Comparison of ENCODE assay signal across 21 mouse cellular contexts in the genomic region with DNA sequence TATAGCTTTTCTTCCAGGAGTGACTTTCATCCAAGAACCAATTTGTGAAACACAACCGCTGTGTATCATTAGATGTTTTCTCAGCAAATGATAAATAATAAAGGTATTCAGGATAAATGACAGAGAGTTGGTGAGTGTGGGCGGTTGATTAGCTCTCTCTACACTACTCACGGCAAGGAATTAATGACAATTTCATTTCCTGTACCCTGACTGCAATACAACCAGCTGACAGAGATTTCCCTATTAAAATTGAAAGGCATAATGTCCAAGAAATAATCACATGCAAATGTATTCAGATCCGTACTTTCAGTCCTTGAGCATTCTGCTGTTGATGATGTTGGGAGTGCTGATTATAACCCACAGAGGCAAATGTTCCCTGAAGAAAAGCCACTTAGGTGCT.
DNase-seq lines count a peak whose midpoint lies in the region; ATAC-seq lines count a peak whose summit lies in the region.
"Had no signal": no experiment of that assay in that cellular context is flagged by ENCODE, and none has a peak within 500 bp of the region (broad histone marks: within the 10 kb centered on the region; RNA-seq: fewer than 3 reads in every experiment).

No protein-coding gene starts in this region.

- 82% methylated on average over 4 of the region's 4 CpGs for WGBS in hindbrain, embryonic 12.5 days
- 62% methylated on average over 4 of the region's 4 CpGs for WGBS in hindbrain, embryonic 14.5 days
- 66% methylated on average over 4 of the region's 4 CpGs for WGBS in midbrain, embryonic 15.5 days
- WGBS in midbrain, embryonic 10.5 days: 91% methylated on average over 4 of the region's 4 CpGs
- 35% methylated on average over 4 of the region's 4 CpGs for WGBS in forebrain, embryonic 16.5 days

- no peak overlapping the region for H3K9ac ChIP-seq in hindbrain, embryonic 12.5 days
- no peak overlapping the region for H3K9ac ChIP-seq in hindbrain, embryonic 14.5 days
- no peak overlapping the region for H3K9ac ChIP-seq in midbrain, embryonic 15.5 days
- no peak overlapping the region for H3K9ac ChIP-seq in forebrain, embryonic 16.5 days (replicated peaks; ENCODE audit: low read depth, low read length)
- H3K9ac ChIP-seq: embryonic facial prominence, embryonic 15.5 days; heart, embryonic 13.5 days; hindbrain, embryonic 13.5 days; intestine, embryonic 15.5 days had no signal

- H3K4me3 ChIP-seq in hindbrain, embryonic 12.5 days: no peak overlapping the region
- H3K4me3 ChIP-seq in hindbrain, embryonic 14.5 days (replicated peaks; ENCODE audit: low read length): no peak overlapping the region
- H3K4me3 ChIP-seq in midbrain, embryonic 15.5 days: no peak overlapping the region
- H3K4me3 ChIP-seq in midbrain, embryonic 10.5 days: no peak overlapping the region
- H3K4me3 ChIP-seq in forebrain, embryonic 16.5 days (replicated peaks; ENCODE audit: low read length): no peak overlapping the region
- H3K4me3 ChIP-seq: embryonic facial prominence, embryonic 15.5 days; erythroblast, embryonic 14.5 days; heart, embryonic 13.5 days; hindbrain, embryonic 13.5 days; intestine, embryonic 15.5 days had no signal

- no peaks in the 10 kb centered on the region for H3K36me3 ChIP-seq in hindbrain, embryonic 12.5 days
- no peaks in the 10 kb centered on the region for H3K36me3 ChIP-seq in hindbrain, embryonic 14.5 days (replicated peaks; ENCODE audit: control insufficient read depth, insufficient read depth)
- H3K36me3 ChIP-seq in midbrain, embryonic 15.5 days (replicated peaks): no peaks in the 10 kb centered on the region
- H3K36me3 ChIP-seq in midbrain, embryonic 10.5 days: no peaks in the 10 kb centered on the region
- no peaks in the 10 kb centered on the region for H3K36me3 ChIP-seq in forebrain, embryonic 16.5 days (ENCODE audit: control insufficient read depth, insufficient read depth)
- H3K36me3 ChIP-seq: embryonic facial prominence, embryonic 15.5 days; heart, embryonic 13.5 days; hindbrain, embryonic 13.5 days; intestine, embryonic 15.5 days had no signal

- 0 out of 2 replicates have a peak, but pooled peaks have one; percentile 35 for ATAC-seq in hindbrain, embryonic 12.5 days (ENCODE audit: low FRiP score)
- ATAC-seq in hindbrain, embryonic 14.5 days (ENCODE audit: low FRiP score): no peak
- 0 out of 2 replicates have a peak, but pooled peaks have one; percentile 33 for ATAC-seq in midbrain, embryonic 15.5 days (replicated peaks)
- peak; percentile 75 for ATAC-seq in forebrain, embryonic 16.5 days
- ATAC-seq: activated CD4-positive, CD25-positive, alpha-beta regulatory T cell, adult 4 months; intestine, embryonic 15.5 days; Patski had no signal

- no peaks in the 10 kb centered on the region for H3K27me3 ChIP-seq in hindbrain, embryonic 12.5 days
- no peaks in the 10 kb centered on the region for H3K27me3 ChIP-seq in hindbrain, embryonic 14.5 days (ENCODE audit: control insufficient read depth, insufficient read depth, low read length)
- no peaks in the 10 kb centered on the region for H3K27me3 ChIP-seq in midbrain, embryonic 15.5 days (replicated peaks)
- no peaks in the 10 kb centered on the region for H3K27me3 ChIP-seq in midbrain, embryonic 10.5 days (ENCODE audit: low read depth, poor library complexity, severe bottlenecking)
- H3K27me3 ChIP-seq in forebrain, embryonic 16.5 days (replicated peaks; ENCODE audit: control insufficient read depth, insufficient read depth, low read length): no peaks in the 10 kb centered on the region
- H3K27me3 ChIP-seq: CH12.LX; embryonic facial prominence, embryonic 15.5 days; heart, embryonic 13.5 days; hindbrain, embryonic 13.5 days; intestine, embryonic 15.5 days; Patski had no signal

- no peak overlapping the region for H3K4me2 ChIP-seq in hindbrain, embryonic 12.5 days (replicated peaks)
- no peak overlapping the region for H3K4me2 ChIP-seq in hindbrain, embryonic 14.5 days (replicated peaks)
- no peak overlapping the region for H3K4me2 ChIP-seq in midbrain, embryonic 15.5 days
- H3K4me2 ChIP-seq in forebrain, embryonic 16.5 days (ENCODE audit: low read length): no peak overlapping the region
- H3K4me2 ChIP-seq: embryonic facial prominence, embryonic 15.5 days; heart, embryonic 13.5 days; hindbrain, embryonic 13.5 days; intestine, embryonic 15.5 days had no signal

- DNase-seq in hindbrain, embryonic 14.5 days (ENCODE audit: low spot score): no peak
- DNase-seq in midbrain, embryonic 10.5 days (ENCODE audit: low spot score): no peak
- DNase-seq in cerebellum, postnatal 4 days (ENCODE audit: low spot score in 2 of 2): no peak
- DNase-seq: adrenal gland, postnatal 14 days; cerebellum, adult 2 months; cerebellum, postnatal 10 days; embryo, embryonic 11 days; gastrocnemius, postnatal 36 days; heart, adult 11 months; heart, postnatal 36 days had no signal

- no peaks in the 10 kb centered on the region for H3K4me1 ChIP-seq in hindbrain, embryonic 12.5 days
- H3K4me1 ChIP-seq in hindbrain, embryonic 14.5 days (replicated peaks; ENCODE audit: control insufficient read depth, insufficient read depth, low read length): no peaks in the 10 kb centered on the region
- no peaks in the 10 kb centered on the region for H3K4me1 ChIP-seq in midbrain, embryonic 15.5 days
- no peaks in the 10 kb centered on the region for H3K4me1 ChIP-seq in midbrain, embryonic 10.5 days
- H3K4me1 ChIP-seq in forebrain, embryonic 16.5 days (replicated peaks; ENCODE audit: control insufficient read depth, insufficient read depth, low read length): no peaks in the 10 kb centered on the region; the same call in 1 of the 2 replicates
- H3K4me1 ChIP-seq: embryonic facial prominence, embryonic 15.5 days; heart, embryonic 13.5 days; intestine, embryonic 15.5 days had no signal

- H3K9me3 ChIP-seq in hindbrain, embryonic 12.5 days (replicated peaks): no peaks in the 10 kb centered on the region
- no peaks in the 10 kb centered on the region for H3K9me3 ChIP-seq in hindbrain, embryonic 14.5 days (ENCODE audit: control insufficient read depth, low read length)
- no peaks in the 10 kb centered on the region for H3K9me3 ChIP-seq in midbrain, embryonic 15.5 days
- H3K9me3 ChIP-seq in midbrain, embryonic 10.5 days (replicated peaks): no peaks in the 10 kb centered on the region
- no peaks in the 10 kb centered on the region for H3K9me3 ChIP-seq in forebrain, embryonic 16.5 days (ENCODE audit: control insufficient read depth, low read length)
- H3K9me3 ChIP-seq: embryonic facial prominence, embryonic 15.5 days; heart, embryonic 13.5 days; hindbrain, embryonic 13.5 days; intestine, embryonic 15.5 days had no signal

- H3K27ac ChIP-seq in hindbrain, embryonic 12.5 days: no peak overlapping the region
- H3K27ac ChIP-seq in hindbrain, embryonic 14.5 days: no peak overlapping the region
- no peak overlapping the region for H3K27ac ChIP-seq in midbrain, embryonic 15.5 days
- no peak overlapping the region for H3K27ac ChIP-seq in midbrain, embryonic 10.5 days (replicated peaks)
- H3K27ac ChIP-seq in forebrain, embryonic 16.5 days (ENCODE audit: low read length): no peak overlapping the region
- H3K27ac ChIP-seq: embryonic facial prominence, embryonic 15.5 days; heart, embryonic 13.5 days; hindbrain, embryonic 13.5 days; intestine, embryonic 15.5 days had no signal
